Mouse (Mus musculus): ENCODE measurements around the gene Thsd4. TPM values are rescaled to one million over a fixed set of nuclear protein-coding genes. Genes with fewer than 3 reads are reported as not detected.

Gene Thsd4
- polyA plus RNA-seq, 1 experiment = 5.9 TPM

- no peak overlapping the region for H3K27ac ChIP-seq (ENCODE audit: insufficient read depth, low read depth, low read length)
- DNase-seq = no peak
- no peaks in the 10 kb centered on the region for H3K4me1 ChIP-seq (ENCODE audit: control insufficient read depth, insufficient read depth, low read length)
- no peaks in the 10 kb centered on the region for H3K27me3 ChIP-seq (replicated peaks; ENCODE audit: control insufficient read depth, insufficient read depth, low read length)
- no peak for TF ChIP-seq POLR2A (IDR thresholded peaks at IDR 0.05; ENCODE audit: low read depth, low read length)
- TF ChIP-seq CTCF (conservative IDR thresholded peaks at IDR 0.05; ENCODE audit: insufficient read depth, insufficient read length, low read depth, low read length) = no peak
- H3K4me3 ChIP-seq (ENCODE audit: insufficient read depth, low read depth, low read length) = no peak overlapping the region
- WGBS = 69% methylated on average over 5 of the region's 5 CpGs
- no peaks in the 10 kb centered on the region for H3K36me3 ChIP-seq (ENCODE audit: control insufficient read depth, insufficient read depth, low read length)
Measured at GRCm38 (mm10) chr9:59991407-59991806, 530.4 kb downstream of the Thsd4 start.

DNA sequence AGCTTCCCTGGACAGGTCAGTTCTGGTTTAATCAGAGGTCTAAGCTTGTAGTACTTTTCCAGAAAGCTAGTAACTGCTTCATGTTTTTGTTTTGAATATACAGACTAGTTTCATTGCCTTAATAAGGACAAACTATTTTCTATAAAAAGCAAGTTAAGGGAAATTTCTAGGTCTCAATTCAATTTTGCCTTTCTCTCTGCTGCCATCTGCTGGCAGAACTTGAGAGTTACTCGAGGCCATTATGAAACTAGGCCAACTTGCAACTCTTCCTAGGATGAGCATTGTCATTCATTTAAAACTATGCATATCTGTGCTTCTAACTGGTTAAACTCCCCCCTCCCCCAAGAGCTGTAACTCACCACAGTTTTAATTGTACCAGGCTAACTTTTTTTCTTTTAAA lies 532.0 kb downstream of the Thsd4 start:
- no peaks in the 10 kb centered on the region for H3K36me3 ChIP-seq (ENCODE audit: control insufficient read depth, insufficient read depth, low read length)
- H3K27ac ChIP-seq (ENCODE audit: insufficient read depth, low read depth, low read length) = no peak overlapping the region
- no peaks in the 10 kb centered on the region for H3K27me3 ChIP-seq (replicated peaks; ENCODE audit: control insufficient read depth, insufficient read depth, low read length)
- 0% methylated on average over 1 of the region's 1 CpGs for WGBS
- DNase-seq = peak; percentile 63
- H3K4me1 ChIP-seq (ENCODE audit: control insufficient read depth, insufficient read depth, low read length) = no peaks in the 10 kb centered on the region
- peak; percentile 34; the same call in 1 of the 2 replicates for TF ChIP-seq CTCF (conservative IDR thresholded peaks at IDR 0.05; ENCODE audit: insufficient read depth, insufficient read length, low read depth, low read length)
- no peak for TF ChIP-seq POLR2A (IDR thresholded peaks at IDR 0.05; ENCODE audit: low read depth, low read length)
- H3K4me3 ChIP-seq (ENCODE audit: insufficient read depth, low read depth, low read length) = no peak overlapping the region

GRCm38 (mm10) chr9:59985900-59986572 lies 535.8 kb downstream of the Thsd4 start:
- H3K36me3 ChIP-seq (ENCODE audit: control insufficient read depth, insufficient read depth, low read length) = no peaks in the 10 kb centered on the region
- no peaks in the 10 kb centered on the region for H3K4me1 ChIP-seq (ENCODE audit: control insufficient read depth, insufficient read depth, low read length)
- H3K27me3 ChIP-seq (replicated peaks; ENCODE audit: control insufficient read depth, insufficient read depth, low read length) = no peaks in the 10 kb centered on the region
- H3K4me3 ChIP-seq (ENCODE audit: insufficient read depth, low read depth, low read length) = no peak overlapping the region
- TF ChIP-seq CTCF (conservative IDR thresholded peaks at IDR 0.05; ENCODE audit: insufficient read depth, insufficient read length, low read depth, low read length) (no peak), POLR2A (IDR thresholded peaks at IDR 0.05; ENCODE audit: low read depth, low read length) (no peak)
- 86% methylated on average over 3 of the region's 3 CpGs for WGBS
- H3K27ac ChIP-seq (ENCODE audit: insufficient read depth, low read depth, low read length) = no peak overlapping the region
- no peak for DNase-seq

GRCm38 (mm10) chr9:59981116-59981515 lies 540.7 kb downstream of the Thsd4 start:
- WGBS = 54% methylated on average over 2 of the region's 2 CpGs
- Histone ChIP-seq H3K27me3 (replicated peaks; ENCODE audit: control insufficient read depth, insufficient read depth, low read length) (no peaks in the 10 kb centered on the region), H3K4me1 (ENCODE audit: control insufficient read depth, insufficient read depth, low read length) (no peaks in the 10 kb centered on the region), H3K36me3 (ENCODE audit: control insufficient read depth, insufficient read depth, low read length) (no peaks in the 10 kb centered on the region), H3K27ac (ENCODE audit: insufficient read depth, low read depth, low read length) (no peak overlapping the region), H3K4me3 (ENCODE audit: insufficient read depth, low read depth, low read length) (no peak overlapping the region)
- no peak for DNase-seq
- TF ChIP-seq POLR2A (IDR thresholded peaks at IDR 0.05; ENCODE audit: low read depth, low read length) (no peak), CTCF (conservative IDR thresholded peaks at IDR 0.05; ENCODE audit: insufficient read depth, insufficient read length, low read depth, low read length) (no peak)

- no peak overlapping the region for H3K4me3 ChIP-seq (ENCODE audit: insufficient read depth, low read depth, low read length)
- no peak overlapping the region for H3K27ac ChIP-seq (ENCODE audit: insufficient read depth, low read depth, low read length)
- peak; percentile 9 for DNase-seq
- TF ChIP-seq POLR2A (IDR thresholded peaks at IDR 0.05; ENCODE audit: low read depth, low read length) (no peak), CTCF (conservative IDR thresholded peaks at IDR 0.05; ENCODE audit: insufficient read depth, insufficient read length, low read depth, low read length) (no peak)
- H3K27me3 ChIP-seq (replicated peaks; ENCODE audit: control insufficient read depth, insufficient read depth, low read length) = no peaks in the 10 kb centered on the region
- WGBS = 71% methylated on average over 4 of the region's 4 CpGs
- no peaks in the 10 kb centered on the region for H3K36me3 ChIP-seq (ENCODE audit: control insufficient read depth, insufficient read depth, low read length)
- no peaks in the 10 kb centered on the region for H3K4me1 ChIP-seq (ENCODE audit: control insufficient read depth, insufficient read depth, low read length)
Measured at GRCm38 (mm10) chr9:59971263-59971662, 550.6 kb downstream of the Thsd4 start.

DNA sequence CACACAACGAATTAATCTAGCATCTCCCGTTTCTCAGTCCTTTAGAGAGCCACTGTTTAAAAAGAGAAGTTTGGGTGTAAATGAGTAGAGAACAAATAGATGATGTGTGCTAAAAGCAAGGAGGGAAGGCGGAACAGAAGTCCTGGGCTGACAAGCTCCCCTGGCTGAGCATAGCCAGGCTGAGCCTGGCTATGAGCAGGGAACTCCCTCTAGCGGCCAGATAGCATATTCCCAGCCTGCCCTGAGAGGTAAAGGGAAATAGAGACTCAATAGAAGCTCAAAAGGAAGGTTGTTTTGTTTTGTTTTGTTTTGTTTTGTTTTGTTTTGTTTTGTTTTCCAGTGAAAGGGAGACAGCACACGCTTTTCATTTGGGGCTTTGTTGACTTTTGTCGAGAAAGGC lies 552.5 kb downstream of the Thsd4 start:
- H3K36me3 ChIP-seq (ENCODE audit: control insufficient read depth, insufficient read depth, low read length) = no peaks in the 10 kb centered on the region
- H3K4me1 ChIP-seq (ENCODE audit: control insufficient read depth, insufficient read depth, low read length) = no peaks in the 10 kb centered on the region
- no peak overlapping the region for H3K27ac ChIP-seq (ENCODE audit: insufficient read depth, low read depth, low read length)
- peak; percentile 80 for TF ChIP-seq CTCF (conservative IDR thresholded peaks at IDR 0.05; ENCODE audit: insufficient read depth, insufficient read length, low read depth, low read length)
- TF ChIP-seq POLR2A (IDR thresholded peaks at IDR 0.05; ENCODE audit: low read depth, low read length) = no peak
- H3K27me3 ChIP-seq (replicated peaks; ENCODE audit: control insufficient read depth, insufficient read depth, low read length) = no peaks in the 10 kb centered on the region
- 34% methylated on average over 6 of the region's 6 CpGs for WGBS
- no peak overlapping the region for H3K4me3 ChIP-seq (ENCODE audit: insufficient read depth, low read depth, low read length)
- peak; percentile 59 for DNase-seq

- no peak for TF ChIP-seq POLR2A (IDR thresholded peaks at IDR 0.05; ENCODE audit: low read depth, low read length)
- no peak for TF ChIP-seq CTCF (conservative IDR thresholded peaks at IDR 0.05; ENCODE audit: insufficient read depth, insufficient read length, low read depth, low read length)
- DNase-seq = no peak
- 86% methylated on average over 10 of the region's 10 CpGs for WGBS
- Histone ChIP-seq H3K4me3 (ENCODE audit: insufficient read depth, low read depth, low read length) (no peak overlapping the region), H3K36me3 (ENCODE audit: control insufficient read depth, insufficient read depth, low read length) (no peaks in the 10 kb centered on the region), H3K27ac (ENCODE audit: insufficient read depth, low read depth, low read length) (no peak overlapping the region), H3K4me1 (ENCODE audit: control insufficient read depth, insufficient read depth, low read length) (no peaks in the 10 kb centered on the region), H3K27me3 (replicated peaks; ENCODE audit: control insufficient read depth, insufficient read depth, low read length) (no peaks in the 10 kb centered on the region)
Measured at GRCm38 (mm10) chr9:59965046-59965445, 556.8 kb downstream of the Thsd4 start.
